Mouse (Mus musculus): ENCODE measurements around the gene Trappc6a. TPM values are rescaled to one million over a fixed set of nuclear protein-coding genes. Genes with fewer than 3 reads are reported as not detected.

Trappc6a gene
- polyA plus RNA-seq, 1 experiment from 2014 or later: 67.8 TPM

GRCm38 (mm10) chr7:19557982-19558900 is 50.0 kb downstream of the Trappc6a start:
- H3K4me3 ChIP-seq: no peak overlapping the region
- WGBS: 90% methylated on average over 6 of the region's 6 CpGs
- no peak overlapping the region for H3K27ac ChIP-seq
- peaks cover 44% of the 10 kb centered on the region for H3K4me1 ChIP-seq
- H3K27me3 ChIP-seq: no peaks in the 10 kb centered on the region
- H3K4me2 ChIP-seq (replicated peaks): peak overlapping the region; percentile 99; the same call in 1 of the 2 replicates
- H3K36me3 ChIP-seq: peaks cover 40% of the 10 kb centered on the region
- ATAC-seq (ENCODE audit: low FRiP score, low read depth): no peak
- H3K9ac ChIP-seq: peak overlapping the region; percentile 5
- H3K9me3 ChIP-seq: no peaks in the 10 kb centered on the region

- Histone ChIP-seq H3K27me3 (no peaks in the 10 kb centered on the region), H3K27ac (no peak overlapping the region), H3K4me3 (0 out of 2 replicates have a peak overlapping the region, but pooled peaks have one; percentile 99), H3K36me3 (peaks cover 37% of the 10 kb centered on the region), H3K4me2 (replicated peaks) (peak overlapping the region; percentile 99), H3K9ac (peak overlapping the region; percentile 5; the same call in 1 of the 2 replicates), H3K4me1 (peaks cover 50% of the 10 kb centered on the region), H3K9me3 (no peaks in the 10 kb centered on the region)
- 52% methylated on average over 2 of the region's 2 CpGs for WGBS
- no peak for ATAC-seq (ENCODE audit: low FRiP score, low read depth)
Observed at GRCm38 (mm10) chr7:19558965-19559364, 50.8 kb downstream of the Trappc6a start.

- Histone ChIP-seq H3K27me3 (no peaks in the 10 kb centered on the region), H3K27ac (no peak overlapping the region), H3K4me1 (peaks cover 50% of the 10 kb centered on the region), H3K4me3 (peak overlapping the region; percentile 99), H3K36me3 (peaks cover 41% of the 10 kb centered on the region), H3K9me3 (no peaks in the 10 kb centered on the region), H3K4me2 (replicated peaks) (peak overlapping the region; percentile 99), H3K9ac (peak overlapping the region; percentile 98)
- no peak for ATAC-seq (ENCODE audit: low FRiP score, low read depth)
- 21% methylated on average over 11 of the region's 11 CpGs for WGBS
Observed at GRCm38 (mm10) chr7:19560491-19561260, 52.5 kb downstream of the Trappc6a start.

- no peak for ATAC-seq (ENCODE audit: low FRiP score, low read depth)
- H3K27me3 ChIP-seq: no peaks in the 10 kb centered on the region
- WGBS: 0% methylated on average over 11 of the region's 11 CpGs
- peak overlapping the region; percentile 83; the same call in 1 of the 2 replicates for H3K27ac ChIP-seq
- peaks cover 50% of the 10 kb centered on the region for H3K4me1 ChIP-seq
- peaks cover 40% of the 10 kb centered on the region for H3K36me3 ChIP-seq
- peak overlapping the region; percentile 99 for H3K4me3 ChIP-seq
- H3K9me3 ChIP-seq: no peaks in the 10 kb centered on the region
- peak overlapping the region; percentile 98 for H3K9ac ChIP-seq
- peak overlapping the region; percentile 99 for H3K4me2 ChIP-seq (replicated peaks)
Observed at GRCm38 (mm10) chr7:19561431-19561764, 53.2 kb downstream of the Trappc6a start.

- peak; percentile 87 for ATAC-seq (ENCODE audit: low FRiP score, low read depth)
- Histone ChIP-seq H3K9ac (peak overlapping the region; percentile 98), H3K4me2 (replicated peaks) (peak overlapping the region; percentile 99), H3K9me3 (no peaks in the 10 kb centered on the region), H3K4me1 (peaks cover 50% of the 10 kb centered on the region), H3K27me3 (no peaks in the 10 kb centered on the region), H3K27ac (peak overlapping the region; percentile 83), H3K4me3 (peak overlapping the region; percentile 99), H3K36me3 (peaks cover 41% of the 10 kb centered on the region)
- under 1% methylated on average over 102 of the region's 102 CpGs for WGBS
Observed at GRCm38 (mm10) chr7:19561765-19562642, 53.8 kb downstream of the Trappc6a start.

- H3K4me2 ChIP-seq (replicated peaks): peak within 1 kb of the TSS; percentile 99
- peak within 1 kb of the TSS; percentile 98 for H3K9ac ChIP-seq
- H3K9me3 ChIP-seq: no peaks in the 10 kb centered on the region
- 2% methylated on average over 19 of the region's 19 CpGs for WGBS
- peak within 1 kb of the TSS; percentile 83 for H3K27ac ChIP-seq
- H3K4me3 ChIP-seq: peak within 1 kb of the TSS; percentile 99
- peaks cover 47% of the 10 kb centered on the region for H3K4me1 ChIP-seq
- peaks cover 36% of the 10 kb centered on the region for H3K36me3 ChIP-seq
- peak; percentile 26; the same call in 1 of the 2 replicates for ATAC-seq (ENCODE audit: low FRiP score, low read depth)
- no peaks in the 10 kb centered on the region for H3K27me3 ChIP-seq
Observed at GRCm38 (mm10) chr7:19562643-19563410, 54.6 kb downstream of the Trappc6a start, which contains the start of gene Ppp1r37. Gene Ppp1r37 (minus strand): TSS chr7:19563076.

- H3K27ac ChIP-seq: no peak overlapping the region
- peak overlapping the region; percentile 99; the same call in 1 of the 2 replicates for H3K4me2 ChIP-seq (replicated peaks)
- peaks cover 37% of the 10 kb centered on the region for H3K36me3 ChIP-seq
- no peaks in the 10 kb centered on the region for H3K9me3 ChIP-seq
- H3K4me3 ChIP-seq: no peak overlapping the region
- no peaks in the 10 kb centered on the region for H3K27me3 ChIP-seq
- WGBS: 91% methylated on average over 3 of the region's 3 CpGs
- no peak for ATAC-seq (ENCODE audit: low FRiP score, low read depth)
- no peak overlapping the region for H3K9ac ChIP-seq
- peaks cover 36% of the 10 kb centered on the region for H3K4me1 ChIP-seq
Observed at GRCm38 (mm10) chr7:19563884-19564283, 55.7 kb downstream of the Trappc6a start.

GRCm38 (mm10) chr7:19564455-19564854 is 56.3 kb downstream of the Trappc6a start:
- no peaks in the 10 kb centered on the region for H3K9me3 ChIP-seq
- H3K27ac ChIP-seq: no peak overlapping the region
- H3K4me3 ChIP-seq: no peak overlapping the region
- no peak overlapping the region for H3K9ac ChIP-seq
- no peak for ATAC-seq (ENCODE audit: low FRiP score, low read depth)
- H3K4me1 ChIP-seq: peaks cover 30% of the 10 kb centered on the region
- peaks cover 43% of the 10 kb centered on the region for H3K36me3 ChIP-seq
- no peak overlapping the region for H3K4me2 ChIP-seq (replicated peaks)
- no peaks in the 10 kb centered on the region for H3K27me3 ChIP-seq
- WGBS: 86% methylated on average over 3 of the region's 4 CpGs

Measured in limb, embryonic 13.5 days (tissue).